Mouse (Mus musculus) embryonic stem cell, embryonic (primary cell): Measurements from ENCODE around the gene Rab9.

Experiments used
- CTCF ChIA-PET, 4 experiments: fragments of 300-600 bp in 2 of 4; fragments of 350-600 bp in 2 of 4; sonication (Branson Sonifier 250); formaldehyde crosslinking; loops; one replicate each; lab custom pipeline; 2022; ENCODE audit warnings: inconsistent platforms in 2 of 4; lab: Charles Lee
- POLR2A ChIA-PET, 4 experiments: fragments of 300-600 bp in 2 of 4; fragments of 350-600 bp in 2 of 4; sonication (Branson Sonifier 250); formaldehyde crosslinking; loops; one replicate each; lab custom pipeline; 2022; ENCODE audit warnings: antibody characterized with exemption in 4 of 4, inconsistent platforms in 1 of 4; lab: Charles Lee

Gene Rab9

GRCm38 (mm10) chrX:166477393-166477792, 2.3 kb downstream of the Rab9 start:
- POLR2A ChIA-PET, result interaction anchor here in 2 of 4 experiments (0.6 to 1.6 kb wide), 2 partner anchors 37 to 44 kb away, joined by 3 to 7 read pairs; partner anchors contain the start of genes Ofd1 (in 1 of the 2) and Trappc2 (in 1 of the 2)
- CTCF ChIA-PET, result no interaction called here

- CTCF ChIA-PET, result no interaction called here
- POLR2A ChIA-PET, result interaction anchor here in 1 of 4 experiments (1.2 kb wide), 1 partner anchor 15 kb away, joined by 4 read pairs; no protein-coding TSS in a partner anchor
Measured at GRCm38 (mm10) chrX:166472612-166473011, 7.1 kb downstream of the Rab9 start.

- POLR2A ChIA-PET, result interaction anchor here in 3 of 4 experiments (0.8 to 2.1 kb wide), 10 partner anchors 9 to 151 kb away, joined by 3 to 13 read pairs (median 4); partner anchors contain the start of genes Ofd1 (in 2 of the 3), Rab9 (in 2 of the 3) and Trappc2 (in 2 of the 3)
- CTCF ChIA-PET, result no interaction called here
Measured at GRCm38 (mm10) chrX:166468321-166468720, 11.3 kb downstream of the Rab9 start.

- CTCF ChIA-PET, result no interaction called here
- POLR2A ChIA-PET, result interaction anchor here in 1 of 4 experiments (0.7 to 1.3 kb wide), 5 partner anchors 12 to 67 kb away, joined by 3 to 4 read pairs (median 3); partner anchors contain the start of gene Trappc2
Measured at GRCm38 (mm10) chrX:166455525-166455924, 24.1 kb downstream of the Rab9 start.

- ChIA-PET POLR2A (interaction anchor here in 1 of 4 experiments (1.3 kb wide), 1 partner anchor 14 kb away, joined by 3 read pairs; no protein-coding TSS in a partner anchor), CTCF (no interaction called here)
Measured at GRCm38 (mm10) chrX:166454331-166454730, 25.3 kb downstream of the Rab9 start.

- CTCF ChIA-PET, result no interaction called here
- POLR2A ChIA-PET, result interaction anchor here in 1 of 4 experiments (1.0 to 1.1 kb wide), 2 partner anchors 13 to 25 kb away, joined by 4 to 5 read pairs; partner anchors contain the start of genes Ofd1, Rab9 and Trappc2
Measured at GRCm38 (mm10) chrX:166453532-166453931, 26.1 kb downstream of the Rab9 start.

DNA sequence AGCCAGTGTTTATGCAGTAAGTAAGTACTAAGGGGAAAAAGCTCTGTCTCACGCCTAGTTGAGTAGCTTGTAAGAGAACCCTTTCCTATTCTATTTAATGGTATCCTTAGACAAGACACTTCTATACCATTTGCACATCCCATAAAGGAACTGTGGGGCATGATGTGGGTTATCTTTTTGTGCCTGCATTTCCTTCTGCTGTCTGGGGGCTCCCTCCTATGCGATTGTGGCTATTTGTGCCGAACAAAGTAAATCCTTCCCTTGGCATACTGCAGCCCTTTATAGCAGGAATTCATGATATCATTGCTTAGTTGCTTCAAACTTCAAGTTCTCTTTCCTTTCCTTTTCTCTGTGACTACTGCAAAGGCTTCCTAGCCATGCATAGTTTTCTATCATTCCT, 35.1 kb downstream of the Rab9 start:
- POLR2A ChIA-PET, result interaction anchor here in 2 of 4 experiments (1.0 to 1.9 kb wide), 3 partner anchors 35 to 66 kb away, joined by 3 to 7 read pairs (median 4); partner anchors contain the start of gene Rab9 (in 2 of the 2)
- CTCF ChIA-PET, result no interaction called here

- ChIA-PET POLR2A (interaction anchor here (0.6 to 3.2 kb wide), 65 partner anchors 9 to 1864 kb away, joined by 3 to 54 read pairs (median 4); partner anchors contain the start of genes Rab9 (in 3 of the 4), Tceanc (in 2 of the 4), Gemin8 (in 1 of the 4) and Tmsb4x (in 1 of the 4)), CTCF (interaction anchor here in 1 of 4 experiments (0.6 to 1.4 kb wide), 2 partner anchors 25 to 215 kb away, joined by 3 read pairs; no protein-coding TSS in a partner anchor)
Measured at GRCm38 (mm10) chrX:166440616-166441063, 39.0 kb downstream of the Rab9 start, which contains the start of gene Ofd1. Gene Ofd1, minus strand, starts transcription at chrX:166440704.

DNA sequence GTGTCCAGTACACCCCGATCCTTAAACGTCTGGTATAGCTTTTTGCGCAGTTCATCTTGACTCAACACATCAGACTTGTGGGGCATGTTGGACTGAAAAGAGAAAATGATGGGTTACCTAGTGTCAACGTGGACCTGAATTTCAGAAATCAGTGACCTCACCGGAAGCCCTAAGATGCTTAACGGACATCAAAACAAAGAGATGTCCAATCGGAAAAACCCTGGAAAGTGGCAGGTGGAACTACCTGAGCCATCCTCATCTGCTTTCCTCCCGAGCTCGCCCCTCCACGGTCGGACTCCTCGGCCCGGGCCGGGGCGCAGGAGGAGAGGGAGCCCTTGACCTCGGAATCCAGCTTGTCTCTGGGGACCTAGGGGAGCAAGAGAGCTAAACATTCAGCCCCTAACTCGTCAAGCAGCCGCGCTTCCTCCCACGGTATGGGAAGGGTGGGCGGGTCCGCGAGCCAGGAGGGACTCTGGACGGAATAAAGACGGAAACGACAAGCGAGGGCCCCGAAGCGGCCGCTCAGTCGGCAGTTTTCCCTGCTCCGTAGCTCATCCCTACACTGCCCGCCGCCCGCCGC, 39.5 kb downstream of the Rab9 start, which contains the start of gene Trappc2:
Gene Trappc2, plus strand, starts transcription at position 539 of the 580 bp plus-strand sequence.
- CTCF ChIA-PET, result interaction anchor here in 3 of 4 experiments (0.6 to 1.4 kb wide), 6 partner anchors 9 to 244 kb away, joined by 3 to 4 read pairs (median 3); no protein-coding TSS in a partner anchor
- POLR2A ChIA-PET, result interaction anchor here (0.6 to 3.2 kb wide), 75 partner anchors 8 to 1890 kb away, joined by 3 to 54 read pairs (median 4); partner anchors contain the start of genes Rab9 (in 3 of the 4), Tceanc (in 2 of the 4), Gemin8 (in 1 of the 4) and Tmsb4x (in 1 of the 4)

- CTCF ChIA-PET, result no interaction called here
- POLR2A ChIA-PET, result interaction anchor here in 1 of 4 experiments (1.7 kb wide), 1 partner anchor 10 kb away, joined by 3 read pairs; no protein-coding TSS in a partner anchor
Measured at GRCm38 (mm10) chrX:166434812-166435211, 44.9 kb downstream of the Rab9 start.

DNA sequence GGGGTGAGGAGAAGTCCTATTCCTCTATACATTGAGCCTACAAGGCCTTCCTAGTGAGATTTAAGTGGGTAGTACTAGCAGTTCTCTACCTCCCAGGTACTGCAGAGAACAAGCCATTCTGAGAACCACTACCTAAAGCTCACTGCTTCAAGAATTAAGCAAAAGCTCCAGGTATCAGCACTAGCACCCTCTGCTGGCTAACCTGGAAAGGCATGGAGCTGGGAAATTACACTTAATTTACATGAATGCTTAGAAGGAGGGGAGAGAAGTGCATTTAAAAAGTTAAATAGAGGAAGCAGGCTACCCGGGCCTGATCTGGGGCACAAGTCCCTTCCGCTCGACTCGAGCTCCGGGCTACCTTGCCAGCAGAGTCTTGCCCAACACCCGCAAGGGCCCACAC, 63.5 kb downstream of the Rab9 start:
- ChIA-PET POLR2A (interaction anchor here in 3 of 4 experiments (0.7 to 2.6 kb wide), 4 partner anchors 11 to 245 kb away, joined by 3 to 16 read pairs (median 4); partner anchors contain the start of genes Ofd1 (in 2 of the 3) and Trappc2 (in 2 of the 3)), CTCF (interaction anchor here (0.6 to 1.4 kb wide), 13 partner anchors 9 to 1088 kb away, joined by 3 to 6 read pairs (median 3); partner anchors contain the start of genes Ofd1 (in 1 of the 4) and Trappc2 (in 1 of the 4))

DNA sequence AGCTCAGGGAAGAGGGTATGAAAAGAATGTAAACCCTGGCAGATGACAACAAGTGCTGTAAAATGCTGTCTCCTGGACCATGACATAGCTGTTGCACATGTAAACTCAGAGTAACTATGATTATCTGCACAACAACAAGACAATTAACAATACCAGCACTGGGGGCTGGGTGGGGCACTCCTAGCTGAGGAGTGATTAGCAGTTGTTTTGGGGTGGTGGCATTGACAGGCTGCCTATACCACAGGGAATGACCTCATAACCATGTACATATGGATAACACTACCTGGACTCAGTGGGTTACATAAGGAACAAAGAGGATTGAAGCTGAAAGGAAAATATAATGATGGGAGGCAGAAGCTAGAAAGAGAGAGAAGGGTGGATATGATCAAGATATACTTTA, 71.8 kb downstream of the Rab9 start:
- ChIA-PET CTCF (interaction anchor here in 1 of 4 experiments (1.4 kb wide), 1 partner anchor 8 kb away, joined by 6 read pairs; no protein-coding TSS in a partner anchor), POLR2A (interaction anchor here in 1 of 4 experiments (1.4 to 1.6 kb wide), 2 partner anchors 32 to 72 kb away, joined by 3 to 4 read pairs; partner anchors contain the start of genes Rab9 and Trappc2)
